Mouse (Mus musculus): ENCODE measurements around the gene Arid1b. TPM values are rescaled to one million over a fixed set of nuclear protein-coding genes. Genes with fewer than 3 reads are reported as not detected.

The Arid1b gene
- polyA plus RNA-seq, 1 experiment: 2.6 TPM

- H3K4me3 ChIP-seq (replicated peaks): no peak overlapping the region
- TF ChIP-seq TAL1 (IDR thresholded peaks at IDR 0.05; ENCODE audit: low read length) (no peak), GATA1 (IDR thresholded peaks at IDR 0.05; ENCODE audit: low read length) (no peak)
- peaks cover 12% of the 10 kb centered on the region for H3K36me3 ChIP-seq (ENCODE audit: control insufficient read depth)
- no peaks in the 10 kb centered on the region for H3K27me3 ChIP-seq (ENCODE audit: control insufficient read depth)
- no peaks in the 10 kb centered on the region for H3K9me3 ChIP-seq (ENCODE audit: control insufficient read depth, low read length)
- H3K4me1 ChIP-seq (ENCODE audit: control insufficient read depth): peaks cover 2% of the 10 kb centered on the region; the same call in 1 of the 2 replicates
Measured at GRCm38 (mm10) chr17:5312307-5312706, 318.2 kb downstream of the Arid1b start.

- no peaks in the 10 kb centered on the region for H3K27me3 ChIP-seq (ENCODE audit: control insufficient read depth)
- H3K9me3 ChIP-seq (ENCODE audit: control insufficient read depth, low read length): no peaks in the 10 kb centered on the region
- no peak overlapping the region for H3K4me3 ChIP-seq (replicated peaks)
- peaks cover 2% of the 10 kb centered on the region; the same call in 1 of the 2 replicates for H3K4me1 ChIP-seq (ENCODE audit: control insufficient read depth)
- H3K36me3 ChIP-seq (ENCODE audit: control insufficient read depth): peaks cover 23% of the 10 kb centered on the region
- no peak for TF ChIP-seq GATA1 (IDR thresholded peaks at IDR 0.05; ENCODE audit: low read length)
- TF ChIP-seq TAL1 (IDR thresholded peaks at IDR 0.05; ENCODE audit: low read length): no peak
Measured at GRCm38 (mm10) chr17:5314735-5315134, 320.6 kb downstream of the Arid1b start.

- TF ChIP-seq TAL1 (IDR thresholded peaks at IDR 0.05; ENCODE audit: low read length) (no peak), GATA1 (IDR thresholded peaks at IDR 0.05; ENCODE audit: low read length) (no peak)
- Histone ChIP-seq H3K4me3 (replicated peaks) (no peak overlapping the region), H3K27me3 (ENCODE audit: control insufficient read depth) (no peaks in the 10 kb centered on the region), H3K36me3 (ENCODE audit: control insufficient read depth) (peaks cover 34% of the 10 kb centered on the region), H3K9me3 (ENCODE audit: control insufficient read depth, low read length) (no peaks in the 10 kb centered on the region), H3K4me1 (ENCODE audit: control insufficient read depth) (peaks cover 2% of the 10 kb centered on the region; the same call in 1 of the 2 replicates)
Measured at GRCm38 (mm10) chr17:5316489-5316888, 322.4 kb downstream of the Arid1b start.

DNA sequence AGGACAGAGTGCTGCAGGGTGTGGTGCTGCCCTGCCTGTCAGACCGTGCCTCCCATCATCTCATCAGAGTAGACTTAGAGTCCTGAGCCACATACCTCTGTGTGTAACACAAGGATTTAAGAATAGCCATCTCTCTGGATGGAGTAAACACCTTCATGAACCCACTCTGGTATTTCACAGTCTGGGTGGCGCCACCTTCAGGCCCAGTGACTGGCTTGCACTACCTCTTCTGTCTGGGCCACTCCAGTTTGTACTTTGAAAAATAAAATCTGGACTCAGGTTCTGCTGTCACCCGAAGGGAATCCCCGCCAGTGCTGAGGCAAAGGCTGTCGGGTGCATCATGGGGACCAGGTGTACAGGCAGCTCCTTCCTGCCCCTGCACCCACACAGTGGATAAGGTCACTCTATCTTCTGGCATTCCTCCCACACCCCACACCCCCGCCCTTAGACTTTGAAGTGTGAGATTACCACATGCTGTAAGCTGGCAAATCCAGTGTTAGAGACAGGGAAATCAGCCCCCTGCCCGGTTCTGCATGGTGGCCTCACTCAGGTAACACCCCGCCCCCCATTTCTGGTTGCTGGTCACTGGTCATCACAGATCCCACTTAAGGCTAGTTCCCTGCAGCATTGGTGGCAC, 327.6 kb downstream of the Arid1b start:
- H3K9me3 ChIP-seq (ENCODE audit: control insufficient read depth, low read length): no peaks in the 10 kb centered on the region
- TF ChIP-seq TAL1 (IDR thresholded peaks at IDR 0.05; ENCODE audit: low read length) (no peak), GATA1 (IDR thresholded peaks at IDR 0.05; ENCODE audit: low read length) (no peak)
- H3K27me3 ChIP-seq (ENCODE audit: control insufficient read depth): no peaks in the 10 kb centered on the region
- peaks cover 38% of the 10 kb centered on the region for H3K36me3 ChIP-seq (ENCODE audit: control insufficient read depth)
- H3K4me1 ChIP-seq (ENCODE audit: control insufficient read depth): no peaks in the 10 kb centered on the region
- no peak overlapping the region for H3K4me3 ChIP-seq (replicated peaks)

- no peak for TF ChIP-seq TAL1 (IDR thresholded peaks at IDR 0.05; ENCODE audit: low read length)
- TF ChIP-seq GATA1 (IDR thresholded peaks at IDR 0.05; ENCODE audit: low read length): no peak
- H3K4me1 ChIP-seq (ENCODE audit: control insufficient read depth): no peaks in the 10 kb centered on the region
- peaks cover 43% of the 10 kb centered on the region for H3K36me3 ChIP-seq (ENCODE audit: control insufficient read depth)
- no peaks in the 10 kb centered on the region for H3K27me3 ChIP-seq (ENCODE audit: control insufficient read depth)
- H3K4me3 ChIP-seq (replicated peaks): no peak overlapping the region
- no peaks in the 10 kb centered on the region for H3K9me3 ChIP-seq (ENCODE audit: control insufficient read depth, low read length)
Measured at GRCm38 (mm10) chr17:5322594-5322993, 328.5 kb downstream of the Arid1b start.

DNA sequence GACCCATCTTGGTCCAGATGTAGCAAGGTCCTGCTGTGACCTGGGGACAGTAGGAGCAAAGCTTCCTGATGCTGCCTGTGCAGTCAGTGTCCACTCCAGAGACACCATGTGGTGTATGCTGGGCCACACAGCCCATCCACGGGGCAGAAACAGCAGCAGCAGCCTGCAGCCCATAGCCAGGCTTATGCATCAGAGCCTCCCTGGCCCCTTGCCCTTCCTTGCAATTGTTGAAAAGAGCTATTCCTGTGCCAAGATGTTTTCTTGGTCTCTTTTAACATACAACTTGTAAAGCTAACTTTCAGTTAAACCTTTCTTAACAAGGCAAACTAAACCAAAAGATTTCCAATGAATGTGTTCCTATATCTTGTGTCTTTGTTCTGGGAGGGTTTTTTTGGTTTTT, 329.6 kb downstream of the Arid1b start:
- no peak overlapping the region for H3K4me3 ChIP-seq (replicated peaks)
- no peaks in the 10 kb centered on the region for H3K9me3 ChIP-seq (ENCODE audit: control insufficient read depth, low read length)
- H3K36me3 ChIP-seq (ENCODE audit: control insufficient read depth): peaks cover 47% of the 10 kb centered on the region
- no peaks in the 10 kb centered on the region for H3K4me1 ChIP-seq (ENCODE audit: control insufficient read depth)
- no peaks in the 10 kb centered on the region for H3K27me3 ChIP-seq (ENCODE audit: control insufficient read depth)
- TF ChIP-seq TAL1 (IDR thresholded peaks at IDR 0.05; ENCODE audit: low read length): no peak
- TF ChIP-seq GATA1 (IDR thresholded peaks at IDR 0.05; ENCODE audit: low read length): no peak

DNA sequence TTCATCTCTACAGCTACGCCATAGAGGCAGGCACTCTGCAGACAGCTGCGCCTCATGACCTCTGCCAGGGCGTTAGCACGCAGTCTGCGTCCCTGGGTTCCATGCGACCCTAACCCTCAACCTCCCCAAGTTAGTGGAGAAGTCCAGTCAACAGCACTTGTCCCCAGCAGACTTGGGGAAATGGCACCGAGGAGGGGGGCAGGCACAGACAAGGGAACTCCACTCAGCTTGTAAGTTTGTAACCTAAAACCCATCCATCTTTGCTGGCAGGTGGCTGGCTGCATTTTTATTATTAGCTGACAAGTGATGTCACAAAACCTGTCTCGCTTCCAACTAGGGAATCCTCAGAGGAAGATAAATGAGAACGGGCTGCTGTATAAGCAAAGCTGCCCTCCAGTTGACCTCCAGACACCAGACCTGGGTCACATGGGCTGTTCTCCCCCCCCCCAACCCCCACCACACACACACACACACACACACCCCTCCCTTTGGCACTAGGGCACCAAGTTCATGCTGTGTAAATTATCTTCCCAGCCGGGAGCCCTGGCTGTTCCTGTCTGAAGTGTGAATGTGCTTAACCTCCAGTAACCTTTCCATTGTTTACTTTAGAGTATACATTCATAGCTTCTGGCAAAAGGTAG, 330.2 kb downstream of the Arid1b start:
- H3K36me3 ChIP-seq (ENCODE audit: control insufficient read depth): peaks cover 46% of the 10 kb centered on the region
- TF ChIP-seq TAL1 (IDR thresholded peaks at IDR 0.05; ENCODE audit: low read length) (no peak), GATA1 (IDR thresholded peaks at IDR 0.05; ENCODE audit: low read length) (no peak)
- no peaks in the 10 kb centered on the region for H3K27me3 ChIP-seq (ENCODE audit: control insufficient read depth)
- H3K4me1 ChIP-seq (ENCODE audit: control insufficient read depth): no peaks in the 10 kb centered on the region
- no peak overlapping the region for H3K4me3 ChIP-seq (replicated peaks)
- H3K9me3 ChIP-seq (ENCODE audit: control insufficient read depth, low read length): no peaks in the 10 kb centered on the region

- TF ChIP-seq GATA1 (IDR thresholded peaks at IDR 0.05; ENCODE audit: low read length): no peak
- no peak for TF ChIP-seq TAL1 (IDR thresholded peaks at IDR 0.05; ENCODE audit: low read length)
- Histone ChIP-seq H3K36me3 (ENCODE audit: control insufficient read depth) (peaks cover 43% of the 10 kb centered on the region), H3K9me3 (ENCODE audit: control insufficient read depth, low read length) (no peaks in the 10 kb centered on the region), H3K4me1 (ENCODE audit: control insufficient read depth) (no peaks in the 10 kb centered on the region), H3K27me3 (ENCODE audit: control insufficient read depth) (no peaks in the 10 kb centered on the region), H3K4me3 (replicated peaks) (no peak overlapping the region)
Measured at GRCm38 (mm10) chr17:5326689-5327088, 332.6 kb downstream of the Arid1b start.

DNA sequence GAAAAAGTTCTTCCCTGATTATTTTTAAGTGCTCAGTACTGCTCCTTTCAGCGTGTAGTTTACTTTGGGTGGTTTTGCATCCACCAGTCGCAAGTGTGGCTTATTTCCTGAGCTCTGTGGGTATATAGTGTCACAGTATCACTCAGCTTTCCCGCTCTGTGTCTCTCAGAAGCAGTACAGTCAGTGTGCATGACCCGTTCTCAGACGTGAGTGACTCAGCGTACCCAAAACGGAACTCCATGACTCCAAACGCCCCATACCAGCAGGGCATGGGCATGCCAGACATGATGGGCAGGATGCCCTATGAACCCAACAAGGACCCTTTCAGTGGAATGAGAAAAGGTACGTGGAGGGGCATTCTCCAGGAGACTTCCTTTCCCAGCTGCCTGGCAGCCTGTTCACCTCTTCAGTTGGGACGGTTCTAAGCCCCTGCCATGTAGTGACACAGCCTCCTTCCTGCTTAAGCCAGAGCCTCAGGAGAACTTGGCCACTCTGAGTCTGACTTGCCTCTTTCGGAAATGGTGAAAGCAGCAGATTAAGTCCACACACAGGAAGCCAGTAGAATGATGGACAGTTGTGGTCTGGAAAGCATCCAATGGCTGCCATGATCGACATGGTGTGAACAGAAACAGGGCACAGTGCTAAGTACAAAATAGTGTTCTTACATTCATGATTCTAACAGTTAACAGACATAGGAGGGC, 333.5 kb downstream of the Arid1b start:
- H3K27me3 ChIP-seq (ENCODE audit: control insufficient read depth): no peaks in the 10 kb centered on the region
- H3K36me3 ChIP-seq (ENCODE audit: control insufficient read depth): peaks cover 41% of the 10 kb centered on the region
- TF ChIP-seq GATA1 (IDR thresholded peaks at IDR 0.05; ENCODE audit: low read length) (no peak), TAL1 (IDR thresholded peaks at IDR 0.05; ENCODE audit: low read length) (no peak)
- H3K4me1 ChIP-seq (ENCODE audit: control insufficient read depth): no peaks in the 10 kb centered on the region
- no peaks in the 10 kb centered on the region for H3K9me3 ChIP-seq (ENCODE audit: control insufficient read depth, low read length)
- H3K4me3 ChIP-seq (replicated peaks): no peak overlapping the region
